Mouse (Mus musculus): ENCODE measurements at regions not wholly inside any gene's neighbourhood (a gene's known extent, or its start where the extent isn't known, plus 50 kb on each side); places are given as distances from the start of the nearest gene placed in this dataset.

- no peak for TF ChIP-seq CTCF (IDR thresholded peaks at IDR 0.05; ENCODE audit: extremely low read depth, insufficient read length, insufficient replicate concordance, low read depth, low read length)
- TF ChIP-seq POLR2A (IDR thresholded peaks at IDR 0.05; ENCODE audit: low read depth, low read length) = no peak
Observed at GRCm38 (mm10) chr4:153227680-153228420, 254.8 kb downstream of the Ajap1 start.
